Mouse (Mus musculus) heart, embryonic 16.5 days (tissue): ENCODE data around the gene Plxnd1. TPM values are rescaled to one million over a fixed set of nuclear protein-coding genes. Genes with fewer than 3 reads are reported as not detected.

Experiments used
- ATAC-seq: fragments of 200-750 bp; cut with Nextera tagmentation; replicated peaks from 2 replicates; pipeline ENCODE4 v1.8.0; 2017; ENCODE audit warnings: moderate number of reproducible peaks; ENCODE audit not compliant: insufficient read depth, low FRiP score; ENCODE audit errors: extremely low read depth
- H3K27ac ChIP-seq: fragments of 300-500 bp; sonication (generic); 2 replicates; pipeline ENCODE4 v1.5.1; 2014; ENCODE audit warnings: mild to moderate bottlenecking, low read length, control low read depth, moderate library complexity
- H3K27me3 ChIP-seq: fragments of 300-500 bp; sonication (generic); 2 replicates; pipeline ENCODE4 v1.6.1; 2014; ENCODE audit warnings: low read length, mixed read lengths; ENCODE audit not compliant: control insufficient read depth, insufficient read depth
- H3K36me3 ChIP-seq: fragments of 300-500 bp; sonication (generic); 2 replicates; pipeline ENCODE4 v1.6.1; 2014; ENCODE audit not compliant: control insufficient read depth, insufficient read depth
- H3K4me1 ChIP-seq: fragments of 300-500 bp; sonication (generic); 2 replicates; pipeline ENCODE4 v1.6.1; 2014; ENCODE audit warnings: low read length, mixed read lengths; ENCODE audit not compliant: control insufficient read depth, insufficient read depth
- H3K4me2 ChIP-seq: fragments of 300-500 bp; sonication (generic); 2 replicates; pipeline ENCODE4 v1.6.1; 2014; ENCODE audit warnings: low read depth, mild to moderate bottlenecking, control low read depth, low read length
- H3K4me3 ChIP-seq: fragments of 300-500 bp; sonication (generic); 2 replicates; pipeline ENCODE4 v1.5.1; 2014; ENCODE audit warnings: mild to moderate bottlenecking, control low read depth, low read length
- H3K9ac ChIP-seq: fragments of 300-500 bp; sonication (generic); 2 replicates; pipeline ENCODE4 v1.6.1; 2014; ENCODE audit warnings: low read length, control low read depth
- H3K9me3 ChIP-seq: fragments of 300-500 bp; sonication (generic); replicated peaks from 2 replicates; pipeline ENCODE4 v1.6.1; 2016; ENCODE audit warnings: low read length; ENCODE audit not compliant: control insufficient read depth
- WGBS: fragments of 180-500 bp; shearing (Covaris S2); extraction: QIAGEN DNeasy Blood & Tissue Kit; methylation state at CpG from one replicate; pipeline ENCODE4 v1.1.7; 2014; 5-methylcytosine and 5-hydroxymethylcytosine counted together
- polyA plus RNA-seq: library from polyadenylated mRNA; unstranded; fragments of >200 nt; fragmentation: Nextera tagmentation; extraction: Ambion mirVana; gene quantifications from 2 replicates; pipeline ENCODE4 v1.2.1, GENCODE M21; 2015

The Plxnd1 gene
- polyA plus RNA-seq, 1 experiment from 2014 or later = 46.0 TPM

- no peaks in the 10 kb centered on the region for H3K9me3 ChIP-seq
- no peaks in the 10 kb centered on the region for H3K4me1 ChIP-seq
- ATAC-seq = no peak
- H3K27me3 ChIP-seq = no peaks in the 10 kb centered on the region
- H3K9ac ChIP-seq = no peak overlapping the region
- no peak overlapping the region for H3K4me3 ChIP-seq
- 81% methylated on average over 6 of the region's 6 CpGs for WGBS
- H3K4me2 ChIP-seq = no peak overlapping the region
- H3K36me3 ChIP-seq = no peaks in the 10 kb centered on the region
- no peak overlapping the region for H3K27ac ChIP-seq
These were observed 19.3 kb upstream of the Plxnd1 start for GRCm38 (mm10) chr6:116014111-116014510.

- no peaks in the 10 kb centered on the region for H3K9me3 ChIP-seq
- no peak overlapping the region for H3K4me3 ChIP-seq
- 58% methylated on average over 3 of the region's 3 CpGs for WGBS
- ATAC-seq = no peak
- no peaks in the 10 kb centered on the region for H3K27me3 ChIP-seq
- no peak overlapping the region for H3K27ac ChIP-seq
- no peaks in the 10 kb centered on the region for H3K36me3 ChIP-seq
- no peak overlapping the region for H3K4me2 ChIP-seq
- H3K4me1 ChIP-seq = no peaks in the 10 kb centered on the region
- H3K9ac ChIP-seq = no peak overlapping the region
These were observed 18.9 kb upstream of the Plxnd1 start for GRCm38 (mm10) chr6:116013687-116014086.

GRCm38 (mm10) chr6:116010541-116010940 is 15.7 kb upstream of the Plxnd1 start:
- H3K27me3 ChIP-seq = peaks cover 2% of the 10 kb centered on the region; the same call in 1 of the 2 replicates
- WGBS = under 1% methylated on average over 6 of the region's 6 CpGs
- no peak for ATAC-seq
- H3K27ac ChIP-seq = no peak overlapping the region
- no peaks in the 10 kb centered on the region for H3K9me3 ChIP-seq
- H3K9ac ChIP-seq = no peak overlapping the region
- no peak overlapping the region for H3K4me2 ChIP-seq
- no peak overlapping the region for H3K4me3 ChIP-seq
- H3K4me1 ChIP-seq = peaks cover 2% of the 10 kb centered on the region; the same call in 1 of the 2 replicates
- H3K36me3 ChIP-seq = no peaks in the 10 kb centered on the region

- H3K27ac ChIP-seq = no peak overlapping the region
- ATAC-seq = no peak
- H3K4me1 ChIP-seq = peaks cover 8% of the 10 kb centered on the region
These were observed 14.6 kb upstream of the Plxnd1 start for GRCm38 (mm10) chr6:116009426-116009825.

DNA sequence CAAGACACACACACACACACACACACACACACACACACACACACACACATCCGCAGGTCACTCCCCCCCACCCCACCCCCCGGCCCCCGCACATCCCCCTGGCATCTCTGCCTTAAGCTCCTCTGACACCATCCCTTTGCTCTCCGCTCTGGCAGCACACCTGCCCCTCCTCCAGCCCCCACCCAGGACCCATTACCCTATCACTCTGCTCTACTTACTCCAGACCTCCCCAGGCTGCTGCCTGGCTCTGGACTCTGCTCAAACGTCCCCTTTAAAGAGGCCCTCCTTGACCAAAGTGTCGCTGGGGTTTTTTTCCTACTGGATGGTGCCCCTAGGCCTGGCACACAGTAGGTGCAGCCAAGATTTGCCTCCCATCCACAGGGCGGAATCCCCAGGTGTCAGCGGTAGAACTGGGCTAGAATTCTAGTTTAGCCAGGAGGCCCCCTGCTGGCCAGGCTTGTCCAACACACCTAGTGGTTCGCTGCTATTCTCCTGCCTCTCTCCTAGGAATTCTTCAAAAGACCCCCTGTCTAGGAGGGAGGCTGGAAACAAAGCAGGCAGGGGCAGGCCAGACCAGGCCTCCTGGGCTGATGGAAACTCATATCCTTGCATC is 12.9 kb upstream of the Plxnd1 start:
- ATAC-seq = no peak
- no peak overlapping the region for H3K4me3 ChIP-seq
- peak overlapping the region; percentile 54; the same call in 1 of the 2 replicates for H3K27ac ChIP-seq
- H3K27me3 ChIP-seq = peaks cover 2% of the 10 kb centered on the region; the same call in 1 of the 2 replicates
- 0 out of 2 replicates have a peak overlapping the region, but pooled peaks have one; percentile 2 for H3K9ac ChIP-seq
- H3K4me1 ChIP-seq = peaks cover 20% of the 10 kb centered on the region
- peak overlapping the region; percentile 11 for H3K4me2 ChIP-seq
- no peaks in the 10 kb centered on the region for H3K36me3 ChIP-seq
- no peaks in the 10 kb centered on the region for H3K9me3 ChIP-seq
- 14% methylated on average over 9 of the region's 9 CpGs for WGBS

More at GRCm38 (mm10) chr6:116009426-116009825, 14.6 kb upstream of the Plxnd1 start:
- H3K4me3 ChIP-seq = no peak overlapping the region
- no peak overlapping the region for H3K9ac ChIP-seq
- no peaks in the 10 kb centered on the region for H3K9me3 ChIP-seq
- H3K36me3 ChIP-seq = no peaks in the 10 kb centered on the region
- 52% methylated on average over 12 of the region's 12 CpGs for WGBS
- H3K4me2 ChIP-seq = no peak overlapping the region
- H3K27me3 ChIP-seq = peaks cover 2% of the 10 kb centered on the region; the same call in 1 of the 2 replicates

GRCm38 (mm10) chr6:116006731-116007130 is 11.9 kb upstream of the Plxnd1 start:
- peak; percentile 25 for ATAC-seq
- peaks cover 2% of the 10 kb centered on the region; the same call in 1 of the 2 replicates for H3K27me3 ChIP-seq
- H3K4me3 ChIP-seq = no peak overlapping the region
- peak overlapping the region; percentile 83 for H3K27ac ChIP-seq
- peaks cover 20% of the 10 kb centered on the region for H3K4me1 ChIP-seq
- H3K9me3 ChIP-seq = no peaks in the 10 kb centered on the region
- H3K9ac ChIP-seq = peak overlapping the region; percentile 19; the same call in 1 of the 2 replicates
- no peak overlapping the region for H3K4me2 ChIP-seq
- H3K36me3 ChIP-seq = no peaks in the 10 kb centered on the region
- WGBS = 52% methylated on average over 9 of the region's 9 CpGs

- peaks cover 2% of the 10 kb centered on the region; the same call in 1 of the 2 replicates for H3K27me3 ChIP-seq
- no peak for ATAC-seq
- peak overlapping the region; percentile 83 for H3K27ac ChIP-seq
- H3K4me3 ChIP-seq = no peak overlapping the region
- H3K4me2 ChIP-seq = no peak overlapping the region
- peaks cover 20% of the 10 kb centered on the region for H3K4me1 ChIP-seq
- no peaks in the 10 kb centered on the region for H3K9me3 ChIP-seq
- WGBS = 67% methylated on average over 4 of the region's 4 CpGs
- no peak overlapping the region for H3K9ac ChIP-seq
- no peaks in the 10 kb centered on the region for H3K36me3 ChIP-seq
These were observed 11.1 kb upstream of the Plxnd1 start for GRCm38 (mm10) chr6:116005959-116006288.

DNA sequence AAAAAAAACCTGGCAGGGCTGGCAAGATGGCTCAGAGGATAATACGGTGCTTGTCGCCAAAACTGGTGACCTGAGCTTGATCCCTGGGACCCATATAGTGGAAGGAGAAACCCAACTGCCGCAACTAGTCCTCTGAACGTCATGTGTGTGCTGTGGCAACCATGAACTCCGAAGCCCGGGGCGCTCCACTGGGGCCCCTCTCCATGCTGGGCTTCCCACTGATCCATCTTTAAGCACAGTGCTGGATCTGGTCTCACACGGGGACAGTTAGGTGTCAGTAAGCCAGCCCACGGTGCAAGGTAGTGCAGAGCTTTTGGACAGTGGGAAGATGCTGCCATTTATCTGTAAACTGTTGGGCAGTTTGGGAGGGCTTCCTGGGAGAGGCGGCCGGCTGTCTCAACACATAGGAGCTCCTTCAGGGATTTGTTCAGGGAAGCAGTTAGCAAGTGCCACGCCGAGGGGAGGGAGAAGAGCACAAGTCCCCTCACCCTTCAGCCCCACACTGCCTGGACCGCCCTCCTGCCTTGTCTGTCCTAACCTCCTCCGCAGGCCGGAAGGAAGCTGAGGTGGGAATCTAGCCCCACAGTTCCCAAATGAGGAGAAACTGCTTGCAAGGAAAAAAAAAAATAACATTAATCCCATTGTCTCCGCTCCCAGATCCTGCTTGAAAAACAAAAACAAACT is 10.6 kb upstream of the Plxnd1 start:
- peak overlapping the region; percentile 83 for H3K27ac ChIP-seq
- ATAC-seq = peak; percentile 31; the same call in 1 of the 2 replicates
- H3K27me3 ChIP-seq = peaks cover 2% of the 10 kb centered on the region; the same call in 1 of the 2 replicates
- WGBS = 77% methylated on average over 17 of the region's 17 CpGs
- no peaks in the 10 kb centered on the region for H3K9me3 ChIP-seq
- H3K4me1 ChIP-seq = peaks cover 20% of the 10 kb centered on the region
- no peak overlapping the region for H3K9ac ChIP-seq
- no peak overlapping the region for H3K4me3 ChIP-seq
- H3K36me3 ChIP-seq = no peaks in the 10 kb centered on the region
- H3K4me2 ChIP-seq = no peak overlapping the region

DNA sequence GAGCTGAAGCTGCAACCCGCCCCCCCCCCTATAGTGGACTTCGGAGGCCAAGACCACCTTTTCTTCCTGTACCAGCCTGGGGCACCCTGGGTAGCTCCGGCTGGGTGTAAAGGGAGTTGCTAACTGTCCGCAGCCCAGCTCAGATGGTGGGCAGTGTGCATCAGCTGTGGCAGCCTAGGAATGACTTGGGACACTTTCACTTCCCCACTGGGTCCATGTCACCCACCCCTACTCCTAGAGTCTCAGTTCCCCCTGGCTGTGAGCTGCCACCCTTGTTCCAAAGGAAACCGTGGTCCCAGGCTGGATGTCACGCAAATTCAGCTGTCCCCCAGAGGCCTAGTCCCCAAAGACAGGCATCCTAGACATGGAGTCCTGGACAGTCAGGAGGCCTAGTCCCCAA is 9.9 kb upstream of the Plxnd1 start:
- Histone ChIP-seq H3K4me2 (no peak overlapping the region), H3K9ac (peak overlapping the region; percentile 56), H3K27ac (peak overlapping the region; percentile 89), H3K4me1 (peaks cover 20% of the 10 kb centered on the region), H3K9me3 (no peaks in the 10 kb centered on the region), H3K36me3 (no peaks in the 10 kb centered on the region), H3K27me3 (peaks cover 2% of the 10 kb centered on the region; the same call in 1 of the 2 replicates), H3K4me3 (no peak overlapping the region)
- 81% methylated on average over 6 of the region's 6 CpGs for WGBS
- no peak for ATAC-seq
